Mouse (Mus musculus): ENCODE measurements at regions not wholly inside any gene's neighbourhood (a gene's known extent, or its start where the extent isn't known, plus 50 kb on each side); places are given as distances from the start of the nearest gene placed in this dataset.

GRCm38 (mm10) chr2:64522722-64523121, 424.9 kb upstream of the Fign start:
- ATAC-seq (ENCODE audit: borderline replicate concordance, extremely low read depth, low FRiP score, low TSS enrichment), result no peak
- no peaks in the 10 kb centered on the region for H3K9me3 ChIP-seq
- H3K36me3 ChIP-seq, result no peaks in the 10 kb centered on the region
- H3K4me3 ChIP-seq, result no peak overlapping the region
- 84% methylated on average over 3 of the region's 3 CpGs for WGBS
- H3K27me3 ChIP-seq, result no peaks in the 10 kb centered on the region
- no peak overlapping the region for H3K27ac ChIP-seq
- H3K4me2 ChIP-seq, result no peak overlapping the region
- no peak overlapping the region for H3K9ac ChIP-seq
- no peaks in the 10 kb centered on the region for H3K4me1 ChIP-seq

GRCm38 (mm10) chr2:64522233-64522632, 424.4 kb upstream of the Fign start:
- 60% methylated on average over 3 of the region's 3 CpGs for WGBS
- Histone ChIP-seq H3K4me3 (no peak overlapping the region), H3K27ac (no peak overlapping the region), H3K36me3 (no peaks in the 10 kb centered on the region), H3K9me3 (no peaks in the 10 kb centered on the region), H3K9ac (no peak overlapping the region), H3K27me3 (no peaks in the 10 kb centered on the region), H3K4me2 (no peak overlapping the region), H3K4me1 (no peaks in the 10 kb centered on the region)
- ATAC-seq (ENCODE audit: borderline replicate concordance, extremely low read depth, low FRiP score, low TSS enrichment), result no peak

GRCm38 (mm10) chr2:64495725-64496124, 397.9 kb upstream of the Fign start:
- no peak for ATAC-seq (ENCODE audit: borderline replicate concordance, extremely low read depth, low FRiP score, low TSS enrichment)
- no peaks in the 10 kb centered on the region for H3K27me3 ChIP-seq
- no peaks in the 10 kb centered on the region for H3K4me1 ChIP-seq
- H3K27ac ChIP-seq, result no peak overlapping the region
- no peaks in the 10 kb centered on the region; the same call in 1 of the 2 replicates for H3K9me3 ChIP-seq
- no peak overlapping the region for H3K4me2 ChIP-seq
- H3K4me3 ChIP-seq, result no peak overlapping the region
- no peaks in the 10 kb centered on the region for H3K36me3 ChIP-seq
- no peak overlapping the region for H3K9ac ChIP-seq

- no peak overlapping the region for H3K9ac ChIP-seq
- H3K27ac ChIP-seq, result no peak overlapping the region
- no peak; the same call in 1 of the 2 replicates for ATAC-seq (ENCODE audit: borderline replicate concordance, extremely low read depth, low FRiP score, low TSS enrichment)
- H3K4me1 ChIP-seq, result no peaks in the 10 kb centered on the region
- no peak overlapping the region for H3K4me2 ChIP-seq
- no peaks in the 10 kb centered on the region for H3K27me3 ChIP-seq
- no peak overlapping the region for H3K4me3 ChIP-seq
- no peaks in the 10 kb centered on the region for H3K9me3 ChIP-seq
- WGBS, result 54% methylated on average over 12 of the region's 12 CpGs
- H3K36me3 ChIP-seq, result no peaks in the 10 kb centered on the region
Measured at GRCm38 (mm10) chr2:64466412-64466970, 368.7 kb upstream of the Fign start.

GRCm38 (mm10) chr2:64462466-64463114, 364.8 kb upstream of the Fign start:
- H3K27ac ChIP-seq, result no peak overlapping the region
- H3K4me1 ChIP-seq, result no peaks in the 10 kb centered on the region
- no peaks in the 10 kb centered on the region for H3K36me3 ChIP-seq
- H3K27me3 ChIP-seq, result no peaks in the 10 kb centered on the region
- no peak overlapping the region for H3K9ac ChIP-seq
- 45% methylated on average over 8 of the region's 8 CpGs for WGBS
- no peaks in the 10 kb centered on the region for H3K9me3 ChIP-seq
- no peak overlapping the region for H3K4me3 ChIP-seq
- no peak for ATAC-seq (ENCODE audit: borderline replicate concordance, extremely low read depth, low FRiP score, low TSS enrichment)
- no peak overlapping the region for H3K4me2 ChIP-seq

GRCm38 (mm10) chr2:64462041-64462440, 364.2 kb upstream of the Fign start:
- H3K9ac ChIP-seq, result no peak overlapping the region
- no peak overlapping the region for H3K4me3 ChIP-seq
- no peaks in the 10 kb centered on the region for H3K9me3 ChIP-seq
- no peaks in the 10 kb centered on the region for H3K27me3 ChIP-seq
- H3K4me2 ChIP-seq, result no peak overlapping the region
- WGBS, result 63% methylated on average over 11 of the region's 11 CpGs
- H3K36me3 ChIP-seq, result no peaks in the 10 kb centered on the region
- no peak for ATAC-seq (ENCODE audit: borderline replicate concordance, extremely low read depth, low FRiP score, low TSS enrichment)
- H3K4me1 ChIP-seq, result no peaks in the 10 kb centered on the region
- H3K27ac ChIP-seq, result no peak overlapping the region

GRCm38 (mm10) chr2:64461636-64462035, 363.8 kb upstream of the Fign start:
- H3K4me3 ChIP-seq, result no peak overlapping the region
- no peaks in the 10 kb centered on the region for H3K4me1 ChIP-seq
- ATAC-seq (ENCODE audit: borderline replicate concordance, extremely low read depth, low FRiP score, low TSS enrichment), result no peak
- 62% methylated on average over 9 of the region's 9 CpGs for WGBS
- H3K27me3 ChIP-seq, result no peaks in the 10 kb centered on the region
- H3K9ac ChIP-seq, result no peak overlapping the region
- H3K36me3 ChIP-seq, result no peaks in the 10 kb centered on the region
- no peak overlapping the region for H3K4me2 ChIP-seq
- no peak overlapping the region for H3K27ac ChIP-seq
- H3K9me3 ChIP-seq, result no peaks in the 10 kb centered on the region

GRCm38 (mm10) chr2:64458171-64458570, 360.3 kb upstream of the Fign start:
- Histone ChIP-seq H3K27ac (no peak overlapping the region), H3K9me3 (no peaks in the 10 kb centered on the region), H3K4me2 (no peak overlapping the region), H3K27me3 (no peaks in the 10 kb centered on the region), H3K4me3 (no peak overlapping the region), H3K4me1 (no peaks in the 10 kb centered on the region), H3K9ac (no peak overlapping the region), H3K36me3 (no peaks in the 10 kb centered on the region)
- no peak for ATAC-seq (ENCODE audit: borderline replicate concordance, extremely low read depth, low FRiP score, low TSS enrichment)
- 61% methylated on average over 5 of the region's 5 CpGs for WGBS

- H3K9ac ChIP-seq, result no peak overlapping the region
- H3K27ac ChIP-seq, result no peak overlapping the region
- no peaks in the 10 kb centered on the region for H3K4me1 ChIP-seq
- no peak for ATAC-seq (ENCODE audit: borderline replicate concordance, extremely low read depth, low FRiP score, low TSS enrichment)
- no peaks in the 10 kb centered on the region for H3K27me3 ChIP-seq
- no peak overlapping the region for H3K4me2 ChIP-seq
- H3K9me3 ChIP-seq, result no peaks in the 10 kb centered on the region
- no peaks in the 10 kb centered on the region for H3K36me3 ChIP-seq
- WGBS, result 75% methylated on average over 6 of the region's 6 CpGs
- H3K4me3 ChIP-seq, result no peak overlapping the region
Measured at GRCm38 (mm10) chr2:64452690-64453089, 354.9 kb upstream of the Fign start.

- no peak overlapping the region for H3K4me3 ChIP-seq
- H3K9ac ChIP-seq, result no peak overlapping the region
- ATAC-seq (ENCODE audit: borderline replicate concordance, extremely low read depth, low FRiP score, low TSS enrichment), result no peak
- no peak overlapping the region for H3K27ac ChIP-seq
- WGBS, result 66% methylated on average over 12 of the region's 12 CpGs
- no peaks in the 10 kb centered on the region for H3K4me1 ChIP-seq
- H3K9me3 ChIP-seq, result no peaks in the 10 kb centered on the region
- H3K27me3 ChIP-seq, result no peaks in the 10 kb centered on the region
- no peak overlapping the region for H3K4me2 ChIP-seq
- H3K36me3 ChIP-seq, result no peaks in the 10 kb centered on the region
Measured at GRCm38 (mm10) chr2:64451614-64452317, 353.9 kb upstream of the Fign start.

GRCm38 (mm10) chr2:64443171-64443570, 345.3 kb upstream of the Fign start:
- Histone ChIP-seq H3K9me3 (no peaks in the 10 kb centered on the region), H3K4me1 (no peaks in the 10 kb centered on the region), H3K36me3 (no peaks in the 10 kb centered on the region), H3K4me2 (no peak overlapping the region), H3K27me3 (no peaks in the 10 kb centered on the region), H3K4me3 (no peak overlapping the region), H3K27ac (no peak overlapping the region), H3K9ac (no peak overlapping the region)
- 87% methylated on average over 3 of the region's 3 CpGs for WGBS
- ATAC-seq (ENCODE audit: borderline replicate concordance, extremely low read depth, low FRiP score, low TSS enrichment), result no peak

GRCm38 (mm10) chr2:64440961-64441360, 343.1 kb upstream of the Fign start:
- H3K4me3 ChIP-seq, result no peak overlapping the region
- no peak for ATAC-seq (ENCODE audit: borderline replicate concordance, extremely low read depth, low FRiP score, low TSS enrichment)
- no peak overlapping the region for H3K27ac ChIP-seq
- H3K36me3 ChIP-seq, result no peaks in the 10 kb centered on the region
- 79% methylated on average over 2 of the region's 2 CpGs for WGBS
- no peaks in the 10 kb centered on the region for H3K4me1 ChIP-seq
- no peak overlapping the region for H3K4me2 ChIP-seq
- H3K27me3 ChIP-seq, result no peaks in the 10 kb centered on the region
- no peak overlapping the region for H3K9ac ChIP-seq
- H3K9me3 ChIP-seq, result no peaks in the 10 kb centered on the region

All from lung, embryonic 15.5 days (tissue).